Mouse (Mus musculus) adrenal gland, postnatal 36 days (tissue): ENCODE results near the gene Acsm2. TPM values are rescaled to one million over a fixed set of nuclear protein-coding genes. Genes with fewer than 3 reads are reported as not detected.
"Not testable (repeated sequence)": the region's sequence is repeated elsewhere in the genome, so short reads cannot be mapped to it uniquely, and the experiment has no call there.

Experiments
- DNase-seq, 2 experiments: peaks; one replicate each; pipeline ENCODE4 v3.0.0; 2021; ENCODE audit warnings: mixed read lengths in 1 of 2
- total RNA-seq, 2 experiments: library from RNA; stranded (reverse); gene quantifications; 2 replicates each; pipeline ENCODE4 v1.2.3; 2021

Gene Acsm2
- total RNA-seq, 2 experiments from 2014 or later, result not detected

DNA sequence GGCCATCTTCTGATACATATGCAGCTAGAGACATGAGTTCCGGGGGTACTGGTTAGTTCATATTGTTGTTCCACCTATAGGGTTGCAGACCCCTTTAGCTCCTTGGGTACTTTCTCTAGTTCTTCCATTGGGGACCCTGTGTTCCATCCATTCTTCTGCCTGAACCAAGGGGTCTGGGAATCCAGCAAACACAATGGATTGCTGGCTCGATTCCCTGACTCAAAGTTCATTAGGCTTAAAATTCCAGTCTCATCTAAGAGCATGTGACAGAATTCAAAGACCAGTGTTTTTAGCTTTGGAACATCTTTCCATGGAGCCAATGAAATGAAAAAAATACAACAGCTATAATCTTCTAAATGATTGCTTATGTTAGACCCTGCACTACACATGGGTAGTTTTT is 8.3 kb downstream of the Acsm2 start:
- DNase-seq, result not testable (repeated sequence)

DNA sequence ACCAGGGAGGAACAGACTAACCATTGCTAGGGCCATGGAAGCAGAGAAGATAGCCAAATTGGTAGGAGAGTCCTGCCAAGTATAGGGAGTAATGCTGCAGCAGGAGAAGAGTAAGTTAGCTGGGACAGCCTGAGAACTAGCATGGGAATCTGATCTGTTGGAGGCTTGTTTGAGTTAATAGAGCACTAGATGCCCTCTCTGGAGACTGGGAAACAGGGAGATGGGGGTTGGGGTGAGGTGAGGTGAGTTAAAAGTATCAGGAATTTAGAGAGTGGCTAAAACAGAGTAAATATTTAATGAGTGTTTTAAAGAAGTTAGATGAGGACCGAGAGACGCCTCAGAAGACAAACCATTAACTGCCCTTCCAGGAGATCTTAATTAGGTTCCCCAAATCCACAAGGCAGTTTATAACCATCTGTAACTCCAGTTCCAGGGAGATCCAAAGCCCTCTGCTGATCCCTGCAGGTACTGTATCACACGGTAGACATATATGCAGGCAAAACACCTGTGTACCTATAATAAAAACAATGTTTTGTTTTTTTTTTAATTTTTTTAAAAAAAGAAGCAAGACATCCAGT is 40.5 kb downstream of the Acsm2 start:
- DNase-seq, result no peak

DNA sequence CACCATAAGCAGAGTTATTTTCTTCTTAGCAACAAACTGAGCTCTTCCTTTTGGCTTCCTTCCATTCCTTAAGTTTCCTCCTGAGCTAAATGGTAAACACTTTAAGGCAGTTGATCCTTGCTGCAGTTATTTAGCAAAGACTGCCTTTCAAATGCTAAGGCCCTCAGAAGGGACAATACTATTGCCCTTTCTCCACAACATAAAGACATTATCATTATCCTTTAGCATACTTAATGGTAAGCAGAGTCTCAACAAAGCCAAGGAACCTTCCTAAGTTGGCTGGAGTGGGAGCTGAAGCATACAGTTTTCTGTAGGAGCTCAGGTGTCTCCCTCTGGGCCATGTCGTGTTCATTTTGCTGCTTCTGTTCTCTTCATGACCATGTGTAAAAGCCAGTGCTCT is 41.2 kb downstream of the Acsm2 start:
- DNase-seq, result no peak

DNA sequence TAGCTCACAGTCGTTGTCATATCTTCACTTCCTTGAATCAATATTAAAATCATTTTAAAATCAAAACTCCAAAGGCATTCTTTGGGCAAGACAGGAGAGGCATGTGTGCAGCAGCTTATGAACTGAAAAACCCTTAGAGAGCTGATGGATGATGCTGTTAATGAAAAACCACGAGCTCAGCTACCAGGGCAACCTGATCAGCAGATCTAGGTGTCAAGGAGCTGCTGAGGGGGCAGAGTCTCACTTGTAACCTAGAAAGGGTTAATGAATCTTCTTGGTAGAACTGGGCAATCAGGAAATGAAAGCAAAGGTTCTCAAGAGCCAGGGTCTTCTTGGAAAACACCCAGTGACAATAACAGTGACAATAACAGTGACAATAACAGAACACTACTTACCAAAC is 42.4 kb downstream of the Acsm2 start:
- no peak for DNase-seq

DNA sequence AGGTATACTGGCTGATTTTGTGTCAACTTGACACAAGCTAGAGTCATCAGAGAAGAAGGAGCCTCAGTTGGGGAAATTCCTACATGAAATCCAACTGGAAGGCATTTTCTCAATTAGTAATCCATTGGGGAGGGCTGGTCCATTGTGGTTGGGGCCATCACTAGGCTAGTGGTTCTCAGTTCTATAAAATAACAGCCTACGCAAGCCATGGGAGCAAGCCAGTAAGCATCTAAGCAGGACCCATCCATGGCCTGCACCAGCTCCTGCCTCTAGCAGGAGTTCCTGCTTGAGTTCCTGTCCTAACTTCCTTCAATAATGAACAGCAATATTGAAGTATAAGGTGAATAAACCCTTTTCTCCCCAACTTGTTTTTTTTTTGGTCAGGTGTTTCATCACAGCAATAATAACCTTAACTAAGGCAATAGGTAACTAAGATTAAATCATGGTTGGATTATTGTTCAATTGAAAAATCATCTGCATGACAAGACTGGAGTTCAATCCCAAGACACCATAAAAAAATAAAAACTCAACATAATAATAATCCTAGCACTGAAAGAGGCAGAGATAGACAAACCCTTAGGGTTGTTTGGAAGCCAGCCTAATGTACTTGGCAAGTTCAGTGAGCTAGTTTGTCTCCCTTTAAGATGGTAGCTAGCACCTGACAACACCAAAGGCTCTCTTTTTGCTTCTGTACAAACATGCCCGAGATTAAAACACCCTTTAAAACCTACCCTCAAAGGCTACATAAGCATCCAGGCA is 47.2 kb downstream of the Acsm2 start:
- DNase-seq, result no peak

DNA sequence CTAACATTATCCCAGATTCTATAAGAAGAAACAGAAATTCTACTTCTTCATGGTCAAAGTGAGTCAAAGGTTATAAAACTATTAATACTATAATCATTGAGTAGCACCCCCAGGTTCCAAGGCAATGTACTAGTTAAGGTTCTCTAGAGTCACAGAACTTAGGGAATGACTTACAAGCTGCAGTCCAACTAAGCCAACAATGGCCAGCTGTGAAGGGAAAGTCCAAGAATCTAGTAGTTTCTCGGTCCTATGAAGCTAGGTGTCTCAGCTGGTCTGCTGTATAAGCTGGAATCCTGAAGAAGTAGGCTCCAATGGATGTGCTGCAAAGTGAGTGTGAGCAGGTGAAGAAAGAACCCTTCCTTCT is 47.8 kb downstream of the Acsm2 start:
- no peak for DNase-seq

DNA sequence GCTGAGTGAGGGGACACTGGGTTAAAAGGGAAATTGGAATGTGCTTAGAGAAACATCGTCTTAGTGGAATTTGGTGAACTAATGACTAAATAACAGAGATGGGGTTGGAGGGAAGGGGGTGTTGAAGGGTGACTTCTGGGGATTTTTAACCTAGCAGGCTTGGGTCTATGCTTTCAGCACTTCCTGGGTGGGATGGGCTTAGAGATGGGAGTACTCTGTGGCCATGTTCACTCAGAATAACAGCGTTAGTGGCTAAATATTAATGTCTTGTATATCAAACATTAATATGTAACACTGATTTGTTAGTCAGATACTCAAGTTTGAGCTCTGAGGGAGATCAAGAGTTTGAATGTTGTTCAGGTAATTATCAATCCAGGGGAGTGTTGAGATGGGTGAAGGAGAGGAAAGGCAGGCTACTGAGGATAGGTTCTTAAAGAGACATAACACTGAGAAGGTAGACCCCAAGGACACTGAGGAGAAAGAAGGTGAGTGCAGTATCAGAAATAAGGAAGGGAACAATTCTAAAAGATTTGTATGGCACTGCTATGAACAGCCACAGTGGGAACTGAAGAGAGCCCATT is 50.9 kb downstream of the Acsm2 start:
- no peak for DNase-seq

DNA sequence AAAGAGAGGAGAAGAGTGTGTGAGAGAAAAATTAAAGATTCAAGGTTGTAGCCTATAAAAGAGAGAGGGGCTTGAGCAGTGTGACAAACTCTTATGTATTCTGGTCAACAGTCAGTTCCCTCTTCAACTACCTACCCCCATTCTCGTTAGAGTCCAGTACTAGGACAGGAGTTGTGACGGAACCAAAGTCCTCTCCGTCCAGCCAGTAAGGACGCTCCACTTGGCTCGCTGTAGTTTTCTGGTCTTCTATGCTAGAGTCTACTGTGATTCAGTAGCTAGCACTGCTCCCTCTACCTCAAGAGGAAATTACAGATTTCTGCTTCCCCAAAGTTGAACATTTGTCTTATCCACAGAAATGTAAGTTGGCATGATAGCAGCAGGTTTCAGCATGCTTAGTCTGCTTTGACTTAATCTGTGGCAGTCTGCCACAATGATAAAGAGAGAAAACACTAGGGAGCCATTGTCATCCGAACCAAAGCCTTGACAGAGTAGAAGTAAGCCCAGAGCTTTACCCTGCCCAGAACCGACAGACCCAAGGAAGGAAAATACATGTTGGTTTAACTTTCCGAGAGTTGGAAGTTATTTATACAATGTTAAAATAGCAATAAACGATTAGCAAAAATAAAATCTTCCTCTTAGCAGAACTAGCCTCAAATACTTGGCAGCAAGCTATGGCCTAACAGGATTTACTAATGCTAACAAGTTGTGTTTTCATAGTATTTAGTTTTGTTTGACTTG is 52.0 kb downstream of the Acsm2 start:
- no peak for DNase-seq

DNA sequence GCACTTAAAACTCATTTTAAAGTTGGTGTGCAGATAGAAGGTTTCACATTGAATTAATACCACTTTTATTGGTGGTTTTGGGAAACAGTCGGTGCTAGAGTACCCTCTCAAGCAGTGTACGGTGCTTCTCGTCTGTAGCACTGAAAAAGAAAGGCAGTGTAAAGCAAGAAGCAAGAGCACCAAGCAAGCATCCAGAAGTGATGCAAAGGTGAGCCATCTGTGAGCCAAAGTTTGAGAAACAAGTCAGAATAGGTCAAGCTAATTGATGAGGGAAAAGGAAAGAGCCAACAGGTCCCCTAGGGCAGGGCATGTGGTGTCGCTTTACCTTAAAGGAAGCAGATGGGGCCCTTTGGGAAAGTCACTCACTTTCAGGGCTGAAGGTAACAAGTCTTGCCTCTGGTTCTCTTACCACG is 52.5 kb downstream of the Acsm2 start, which contains the start of gene Acsm1:
TSS of gene Acsm1 (plus strand) at position 363 of the 413 bp plus-strand sequence.
- no peak for DNase-seq

DNA sequence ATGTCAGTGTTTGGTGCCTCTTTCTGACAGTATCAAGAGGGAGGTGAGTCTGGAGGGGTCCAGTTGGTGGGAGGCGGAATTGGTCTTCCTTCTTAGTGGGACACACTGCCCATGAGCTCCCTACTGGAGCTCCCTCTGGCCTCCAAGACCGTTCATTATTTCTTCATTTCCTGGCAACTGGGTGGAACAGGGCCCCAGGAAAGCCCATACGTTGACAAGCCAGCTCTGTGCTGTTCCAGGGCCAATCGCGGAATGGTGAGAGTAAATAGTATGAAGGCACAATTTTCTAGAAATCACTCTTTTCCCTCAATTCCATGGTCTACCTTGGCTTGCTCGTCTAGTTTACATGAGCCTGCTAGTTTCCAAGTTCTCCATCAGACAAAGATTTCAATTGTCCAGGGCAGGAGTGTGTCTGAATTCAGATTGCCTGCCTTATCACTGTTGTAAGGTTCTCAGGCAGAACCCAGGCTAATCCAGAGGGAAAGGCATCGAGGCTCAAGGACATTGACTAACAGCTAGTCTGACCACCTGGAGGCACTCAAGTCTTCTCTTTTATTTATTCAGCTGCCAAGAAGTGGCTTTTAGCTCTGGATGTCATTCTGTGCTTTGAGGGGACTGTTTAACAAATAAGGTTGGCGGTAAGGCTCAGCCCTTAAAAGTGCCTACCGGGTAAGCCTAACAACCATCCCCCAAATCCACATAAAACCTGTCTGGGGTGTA is 53.8 kb downstream of the Acsm2 start:
- DNase-seq, result no peak

DNA sequence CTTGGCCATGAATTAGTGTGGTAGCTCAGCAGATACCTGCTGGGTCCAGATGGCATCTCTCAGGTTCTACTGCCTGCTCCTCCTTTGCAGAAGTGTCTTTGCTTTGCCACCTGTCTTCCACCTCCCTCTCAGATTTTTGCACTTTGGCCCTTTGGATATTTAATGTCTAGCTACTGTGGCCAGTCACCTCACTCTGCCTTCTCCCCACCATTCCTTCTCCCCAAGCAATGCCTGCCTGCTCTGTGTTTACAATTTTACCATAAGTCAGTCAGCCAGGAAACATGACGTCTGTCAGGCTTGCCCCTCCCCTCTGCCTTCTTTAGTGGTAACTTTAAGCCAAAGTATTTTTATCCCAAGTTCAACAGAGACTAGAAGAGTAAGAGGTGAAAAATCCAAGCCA is 62.4 kb downstream of the Acsm2 start:
- DNase-seq, result no peak

DNA sequence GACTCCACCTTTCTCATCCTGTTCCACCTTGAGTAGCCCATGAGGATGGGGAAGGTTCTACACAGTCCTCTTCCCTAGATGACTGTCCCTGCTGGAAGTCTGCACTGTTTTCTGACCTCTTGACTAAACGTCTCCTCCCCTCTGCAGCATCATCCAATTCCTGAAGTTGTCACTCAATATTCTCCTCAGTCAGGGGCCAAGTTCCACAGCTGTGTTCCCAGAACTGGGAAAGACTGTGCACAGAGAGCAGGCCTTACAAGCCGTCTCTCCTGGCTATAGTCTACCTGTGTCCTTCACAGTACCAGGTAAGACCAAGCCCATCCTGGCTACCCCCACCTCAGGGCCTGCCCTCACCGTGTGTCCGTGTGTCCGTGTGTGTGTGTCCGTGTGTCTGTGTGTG is 63.5 kb downstream of the Acsm2 start:
- no peak for DNase-seq

DNA sequence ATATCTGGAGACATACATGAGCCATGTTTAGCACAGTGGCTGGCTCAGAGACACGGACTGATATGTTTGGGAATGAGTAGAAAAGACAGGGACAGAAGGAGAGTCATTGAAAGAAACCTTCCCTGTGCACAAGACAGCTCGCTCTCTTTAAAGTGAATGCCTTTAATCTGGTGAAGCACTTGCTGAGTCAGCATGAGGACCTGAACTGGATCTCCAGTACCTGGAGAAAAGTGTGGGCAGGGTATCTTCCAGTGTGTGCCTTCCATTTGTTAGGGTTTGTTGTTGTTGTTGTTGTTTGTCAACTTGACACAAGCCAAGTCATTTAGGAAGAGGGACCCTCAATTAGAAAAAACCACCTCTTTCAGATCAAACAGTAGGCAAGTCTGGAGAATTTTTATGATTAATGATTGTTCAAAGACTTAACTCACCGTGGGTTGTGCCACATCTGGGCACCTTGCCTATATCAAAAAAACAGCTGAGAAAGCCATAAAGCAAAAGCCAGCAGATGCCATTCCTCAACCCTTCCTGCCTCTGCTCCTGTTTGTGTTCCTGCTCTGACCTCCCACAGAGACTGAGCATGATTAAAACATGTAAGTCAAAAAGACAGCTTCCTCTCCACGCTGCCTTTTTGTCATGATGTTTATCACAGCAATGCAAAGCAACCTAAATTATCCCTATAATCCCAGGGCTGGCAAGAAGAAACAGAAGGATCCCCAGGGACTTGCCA is 64.2 kb downstream of the Acsm2 start:
- DNase-seq, result peak in 1 of 2 experiments; percentile 9

DNA sequence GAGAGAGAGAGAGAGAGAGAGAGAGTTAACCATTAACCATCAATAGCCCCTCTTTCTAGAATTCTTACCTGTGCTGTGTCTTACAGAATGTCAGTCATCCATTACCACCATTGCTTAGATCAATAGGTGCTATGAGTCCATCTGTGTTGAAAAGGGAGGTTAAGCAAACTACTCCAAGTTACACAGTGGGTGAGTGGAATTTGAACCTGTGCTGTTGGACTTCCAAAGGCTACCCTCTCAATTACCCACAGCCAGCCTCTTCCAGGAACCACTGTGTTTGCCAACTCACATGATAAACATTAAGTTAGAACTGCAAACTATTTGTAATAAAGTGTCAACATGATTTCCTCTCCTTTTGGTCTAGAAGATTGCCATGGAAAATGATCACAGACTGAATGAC is 66.0 kb downstream of the Acsm2 start:
- DNase-seq, result no peak

DNA sequence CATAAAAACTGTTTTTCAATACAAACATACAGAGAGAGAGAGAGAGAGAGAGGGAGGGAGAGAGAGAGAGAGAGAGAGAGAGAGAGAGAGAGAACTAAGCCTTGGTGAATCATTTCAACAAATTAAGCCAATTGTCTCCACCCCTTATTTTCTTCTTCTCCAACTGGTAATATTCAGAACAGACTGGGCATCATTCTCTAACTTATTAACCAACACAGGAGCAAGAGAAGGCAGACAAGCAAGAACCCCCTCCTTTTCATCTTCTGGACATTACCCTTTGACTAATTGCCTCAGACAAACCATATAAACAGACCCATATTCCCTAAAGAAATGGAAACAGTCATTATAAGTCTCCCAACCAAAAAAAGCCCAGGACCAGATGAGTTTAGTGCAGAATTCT is 84.6 kb downstream of the Acsm2 start:
- DNase-seq, result no peak

DNA sequence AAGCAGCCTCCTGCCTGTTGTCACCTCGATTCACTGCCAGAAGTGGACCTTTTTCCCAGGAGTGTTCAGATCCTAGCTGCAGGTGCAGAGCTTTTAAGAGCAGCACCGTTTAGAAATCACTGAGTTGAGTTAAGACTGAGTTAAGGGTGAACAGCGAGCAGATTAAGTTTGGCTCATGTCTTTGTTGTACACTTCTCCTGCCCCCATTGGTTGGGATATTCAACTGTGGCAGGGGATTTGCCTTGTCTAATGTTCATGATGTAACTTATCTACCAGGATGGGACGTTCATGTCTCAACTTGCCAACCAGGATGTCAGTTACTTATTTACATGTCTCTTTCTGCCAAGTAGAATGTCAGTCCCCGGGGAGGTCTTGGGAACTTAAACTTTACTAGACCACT is 88.2 kb downstream of the Acsm2 start:
- no peak for DNase-seq

Other genes starting within 250 kb of the Acsm2 start
- gene Gp2, start 95.1 kb upstream of the Acsm2 start, total RNA-seq, result not detected
- gene Umod, start 75.1 kb upstream of the Acsm2 start, total RNA-seq, result not detected
- gene Acsm5, start 34.9 kb upstream of the Acsm2 start, total RNA-seq, result 1 to 10 TPM; 3.7 to 4.3 TPM
- not detected for gene Pdilt, start 30.9 kb upstream of the Acsm2 start, total RNA-seq
- not detected for gene Acsm1, start 52.7 kb downstream of the Acsm2 start, total RNA-seq
- not detected for gene Acsm4, start 135.7 kb downstream of the Acsm2 start, total RNA-seq
- gene Thumpd1, start 166.5 kb downstream of the Acsm2 start, total RNA-seq, result 10 to 100 TPM; 33.9 to 34.4 TPM
- gene Acsm3, start 206.6 kb downstream of the Acsm2 start, total RNA-seq, result 10 to 100 TPM; 24.0 to 47.6 TPM
- 1 to 10 TPM; 7.6 to 7.8 TPM for gene Rexo5, start 239.7 kb downstream of the Acsm2 start, total RNA-seq
- 1 to 10 TPM; 6.7 to 8.8 TPM for gene Eri2, start 239.7 kb downstream of the Acsm2 start, total RNA-seq